Mouse (Mus musculus): Measurements from ENCODE around the gene Ece1.
"Not testable (repeated sequence)": the region's sequence is repeated elsewhere in the genome, so short reads cannot be mapped to it uniquely, and the experiment has no call there.

Gene Ece1

GRCm38 (mm10) chr4:137952840-137953239 is 90.8 kb downstream of the Ece1 start:
- DNase-seq, result peak; percentile 86

DNA sequence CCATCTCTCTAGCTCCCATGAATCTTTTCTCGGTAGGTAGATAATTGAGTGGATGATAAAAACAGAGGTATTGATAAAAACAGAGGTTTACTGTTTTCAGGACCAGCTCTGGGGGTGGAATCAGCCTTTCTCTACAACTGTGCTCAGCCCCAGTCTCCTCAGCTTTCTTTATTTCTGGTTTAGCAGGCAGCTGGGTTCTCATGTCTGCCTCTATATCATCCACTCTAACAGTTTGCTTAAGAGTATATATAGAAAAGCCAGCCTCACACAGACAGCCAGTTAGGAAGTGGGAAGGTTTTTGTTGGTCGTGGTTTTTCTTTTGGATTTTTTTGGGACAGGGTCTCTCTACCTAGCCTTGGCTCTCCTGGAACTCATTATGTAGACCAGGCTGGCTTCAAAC is 92.1 kb downstream of the Ece1 start:
- no peak for DNase-seq

DNA sequence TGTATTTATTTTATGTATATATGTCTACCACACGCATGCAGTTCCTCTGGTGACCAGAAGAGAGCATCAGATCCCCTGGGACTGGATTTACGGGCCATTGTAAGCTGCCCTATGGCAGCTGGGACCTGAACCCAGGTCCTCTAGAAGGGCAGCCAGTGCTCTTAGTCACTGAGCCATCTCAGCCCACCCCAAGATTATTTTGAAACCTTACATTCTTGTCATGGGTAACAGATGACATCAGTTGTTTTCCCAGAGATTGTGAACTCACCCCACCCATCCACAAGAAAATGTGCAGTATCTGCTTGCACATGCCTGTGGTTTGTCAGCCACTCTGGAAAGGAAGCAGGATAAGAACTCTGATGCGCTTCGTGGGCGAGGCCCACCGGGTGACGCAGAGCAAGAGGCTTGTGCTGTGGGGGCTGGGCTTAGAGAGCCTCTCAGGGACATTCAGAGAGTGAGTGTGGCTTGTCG is 92.9 kb downstream of the Ece1 start:
- no peak for DNase-seq

DNA sequence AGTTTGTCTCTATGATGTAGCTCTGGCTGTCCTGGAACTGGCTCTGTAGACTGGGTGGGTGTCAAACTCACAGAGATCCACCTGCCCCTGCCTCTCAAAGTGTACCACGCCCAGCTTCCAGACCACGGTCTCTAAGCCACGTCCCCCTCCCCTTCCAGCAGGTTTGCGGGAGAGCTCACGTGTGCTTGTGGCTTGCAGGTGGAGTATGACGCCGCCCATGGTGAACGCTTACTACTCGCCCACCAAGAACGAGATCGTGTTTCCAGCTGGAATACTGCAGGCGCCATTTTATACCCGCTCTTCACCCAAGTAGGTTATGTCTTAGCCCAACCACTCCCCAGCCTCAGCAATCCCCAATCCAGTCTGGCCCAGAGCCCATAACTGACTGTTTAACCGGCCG is 94.2 kb downstream of the Ece1 start:
- no peak for DNase-seq

GRCm38 (mm10) chr4:137959889-137960665 is 98.0 kb downstream of the Ece1 start:
- no peak for DNase-seq

DNA sequence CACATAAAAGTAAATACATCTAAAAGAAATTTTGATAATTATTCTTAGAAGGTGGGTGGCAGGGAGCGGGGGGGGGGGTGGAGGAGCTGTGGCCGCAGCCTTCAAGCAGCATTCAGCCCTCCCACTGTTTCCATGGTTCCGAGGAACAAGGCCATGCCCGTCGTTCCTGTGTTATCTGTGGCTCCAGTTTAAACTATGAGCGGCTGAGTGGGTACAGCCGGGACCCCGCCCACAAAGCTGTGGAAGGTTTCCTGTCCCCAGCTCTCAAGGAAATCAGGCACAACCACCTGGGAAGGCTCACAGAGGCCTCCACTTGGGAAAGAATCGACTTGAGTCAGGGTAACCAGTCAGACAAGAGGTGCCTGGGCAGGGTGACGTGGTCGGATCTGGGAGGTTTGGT is 98.7 kb downstream of the Ece1 start:
- DNase-seq, result no peak

- no peak for DNase-seq
Measured at GRCm38 (mm10) chr4:137962643-137963350, 100.8 kb downstream of the Ece1 start.

GRCm38 (mm10) chr4:137963431-137963830 is 101.4 kb downstream of the Ece1 start:
- no peak for DNase-seq

DNA sequence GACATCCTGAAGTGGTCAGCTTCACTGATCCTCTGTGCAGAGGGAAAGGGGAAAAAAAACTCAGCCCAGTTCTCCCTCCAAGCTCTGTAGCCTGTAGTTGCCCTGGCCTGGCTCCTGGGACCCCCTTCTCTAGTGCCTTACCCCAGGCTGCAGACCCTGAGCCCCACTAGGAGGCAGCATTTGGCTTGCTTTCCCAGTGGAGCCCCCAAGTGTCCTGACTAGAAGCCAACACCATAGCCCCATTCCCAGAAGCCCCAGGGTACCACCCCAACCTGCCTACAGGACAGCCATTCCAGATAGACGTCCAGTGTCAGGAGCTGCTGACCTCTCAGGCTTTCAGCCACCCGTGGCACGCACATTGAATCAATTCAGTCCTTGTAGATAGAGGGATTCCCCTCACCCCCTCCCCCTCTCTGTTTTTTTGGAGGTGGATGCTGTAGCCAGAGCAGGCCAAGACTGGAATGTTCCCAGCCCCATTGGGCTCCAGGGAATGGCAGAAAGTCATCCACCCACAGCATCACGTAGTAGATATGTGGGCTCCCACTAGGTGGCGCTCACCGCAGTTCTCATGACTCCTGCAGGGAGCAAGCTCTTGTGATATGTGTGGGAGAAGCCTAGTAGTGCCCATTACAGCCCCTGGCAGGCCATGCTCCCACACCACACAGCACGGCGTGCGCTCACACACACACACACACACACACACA is 102.0 kb downstream of the Ece1 start:
- DNase-seq, result peak; percentile 83

DNA sequence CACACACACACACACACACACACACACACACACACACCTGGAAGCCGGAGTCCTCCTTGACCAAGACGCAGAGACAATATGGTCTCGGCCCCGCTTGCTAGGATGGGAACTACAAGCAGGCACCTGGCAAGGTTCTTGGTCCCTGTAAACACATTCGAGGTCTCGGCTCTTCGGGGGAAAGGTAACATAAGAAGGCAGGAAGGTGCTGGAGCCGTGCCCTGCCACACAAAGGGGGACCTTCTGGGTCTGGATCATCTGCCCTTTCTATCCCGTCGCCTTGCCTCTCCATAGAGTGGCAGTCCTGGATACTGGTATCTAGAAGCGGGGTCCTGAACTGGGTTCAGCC is 102.5 kb downstream of the Ece1 start:
- no peak for DNase-seq

DNA sequence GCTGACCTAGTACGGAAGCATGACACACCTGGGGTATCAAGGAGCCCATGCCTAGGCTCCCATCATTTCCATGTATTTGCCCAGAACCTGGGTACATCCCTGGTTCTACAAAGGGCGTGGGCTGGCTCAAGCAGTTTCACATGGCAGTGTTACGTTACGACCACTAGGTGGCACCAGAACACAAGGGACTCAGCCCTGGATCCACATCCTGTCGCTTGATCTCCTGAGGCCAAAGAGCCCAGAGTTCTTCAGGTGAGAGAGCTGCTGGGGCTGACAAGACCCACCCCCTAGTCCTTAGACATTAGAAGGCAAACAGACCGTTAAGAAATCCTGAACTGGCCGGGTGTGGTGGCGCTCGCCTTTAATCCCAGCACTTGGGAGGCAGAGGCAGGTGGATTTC is 106.2 kb downstream of the Ece1 start:
- DNase-seq, result peak; percentile 90

DNA sequence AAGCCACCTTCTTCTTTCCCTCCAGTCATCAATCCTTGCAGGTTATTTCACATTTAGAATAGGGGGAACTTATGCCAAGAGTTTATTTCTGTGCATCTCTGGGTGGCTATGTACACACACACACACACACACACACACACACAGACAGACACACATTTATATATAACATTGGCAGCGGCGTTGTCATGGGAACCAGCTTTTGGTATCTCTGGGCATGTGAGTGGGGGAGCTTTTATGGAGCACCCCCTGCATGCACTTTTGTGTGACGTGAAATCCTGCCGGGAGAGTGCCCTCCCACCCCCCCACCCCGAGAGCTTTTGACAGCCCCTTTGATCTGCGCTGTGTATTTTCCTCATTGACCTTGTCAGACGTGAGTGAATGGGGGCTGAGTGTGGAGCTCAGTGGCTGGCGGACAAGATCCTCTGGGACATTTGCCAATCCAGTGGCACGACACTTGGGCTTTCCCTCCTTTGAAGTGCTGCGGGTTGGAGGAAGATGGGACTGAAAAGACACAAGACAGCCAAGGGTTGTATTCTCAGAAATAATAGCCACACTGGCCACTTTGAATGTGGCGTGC is 108.7 kb downstream of the Ece1 start:
- DNase-seq, result not testable (repeated sequence)

- not testable (repeated sequence) for DNase-seq
Measured at GRCm38 (mm10) chr4:137974856-137975432, 112.9 kb downstream of the Ece1 start.

- not testable (repeated sequence) for DNase-seq
Measured at GRCm38 (mm10) chr4:137979066-137979644, 117.1 kb downstream of the Ece1 start.

GRCm38 (mm10) chr4:137982869-137983268 is 120.8 kb downstream of the Ece1 start:
- DNase-seq, result no peak

GRCm38 (mm10) chr4:137984212-137984611 is 122.2 kb downstream of the Ece1 start:
- DNase-seq, result peak; percentile 41

DNA sequence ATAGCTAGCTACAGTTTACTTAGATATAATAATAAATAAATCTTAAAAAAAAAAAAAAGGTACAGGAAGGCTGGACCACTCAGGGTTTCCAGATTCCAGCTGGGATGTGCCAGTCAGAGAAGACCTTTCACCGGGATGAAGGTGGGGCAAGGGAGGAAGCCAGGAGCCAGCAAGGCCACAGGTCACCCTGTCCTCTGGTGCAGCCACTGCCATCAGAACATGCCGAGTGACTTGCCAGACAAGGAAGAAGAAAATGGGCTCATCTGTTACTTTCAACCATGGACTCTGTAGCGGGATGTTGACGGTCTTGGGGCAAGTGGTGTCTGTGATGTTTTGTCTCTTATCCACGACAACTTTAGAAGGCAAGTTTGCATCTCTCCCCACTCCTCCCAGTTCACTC is 122.7 kb downstream of the Ece1 start:
- no peak for DNase-seq

GRCm38 (mm10) chr4:137989426-137989825 is 127.4 kb downstream of the Ece1 start:
- no peak for DNase-seq

GRCm38 (mm10) chr4:137990433-137990832 is 128.4 kb downstream of the Ece1 start:
- no peak for DNase-seq

- DNase-seq, result no peak
Measured at GRCm38 (mm10) chr4:137991240-137991639, 129.2 kb downstream of the Ece1 start.

- DNase-seq, result no peak
Measured at GRCm38 (mm10) chr4:137992890-137993289, 130.9 kb downstream of the Ece1 start, which contains the start of gene Eif4g3. Eif4g3 (plus strand) TSS chr4:137993022.

GRCm38 (mm10) chr4:137993291-137993758 is 131.3 kb downstream of the Ece1 start:
- DNase-seq, result peak; percentile 99

All from embryo, embryonic 11 days (tissue).